Mouse (Mus musculus) left cerebral cortex, postnatal 10 days (tissue): ENCODE measurements around the gene Hsph1. TPM values are rescaled to one million over a fixed set of nuclear protein-coding genes. Genes with fewer than 3 reads are reported as not detected.

ENCODE experiments used
- DNase-seq, 2 experiments: peaks; one replicate each; pipeline ENCODE4 v3.0.0; 2021 to 2022; ENCODE audit warnings: low spot score in 2 of 2, mixed read lengths in 1 of 2; ENCODE audit errors: extremely low spot score in 1 of 2
- intact Hi-C: fragments of 180-260 bp; cut with DNase I; formaldehyde crosslinking; loops from one replicate; pipeline ENCODE4 v1.15.1; 2025
- total RNA-seq, 2 experiments: library from RNA; stranded (reverse); gene quantifications; 2 replicates each; pipeline ENCODE4 v1.2.3; 2021

Gene Hsph1
- total RNA-seq, 2 experiments from 2014 or later, result 220 to 249 TPM

GRCm38 (mm10) chr5:149607083-149607720 is 29.0 kb downstream of the Hsph1 start:
- intact Hi-C loops, result no loop called here
- DNase-seq, result no peak

GRCm38 (mm10) chr5:149603241-149603640 is 32.9 kb downstream of the Hsph1 start:
- DNase-seq, result no peak
- intact Hi-C loops, result no loop called here

GRCm38 (mm10) chr5:149601996-149602395 is 34.2 kb downstream of the Hsph1 start:
- intact Hi-C loops, result no loop called here
- DNase-seq, result peak in 1 of 2 experiments; percentile 33

- DNase-seq, result no peak
- intact Hi-C loops, result no loop called here
Observed at GRCm38 (mm10) chr5:149597351-149597750, 38.8 kb downstream of the Hsph1 start.

- intact Hi-C loops, result no loop called here
Observed at GRCm38 (mm10) chr5:149594215-149594614, 42.0 kb downstream of the Hsph1 start.

GRCm38 (mm10) chr5:149589932-149590331 is 46.2 kb downstream of the Hsph1 start:
- no peak for DNase-seq
- intact Hi-C loops, result no loop called here

More at GRCm38 (mm10) chr5:149594215-149594614, 42.0 kb downstream of the Hsph1 start:
- no peak for DNase-seq

- no peak for DNase-seq
- intact Hi-C loops, result no loop called here
Observed at GRCm38 (mm10) chr5:149588814-149589534, 47.2 kb downstream of the Hsph1 start.

GRCm38 (mm10) chr5:149587327-149587895 is 48.8 kb downstream of the Hsph1 start:
- no peak for DNase-seq
- intact Hi-C loops, result no loop called here

- DNase-seq, result peak in 1 of 2 experiments; percentile 61
- intact Hi-C loops, result no loop called here
Observed at GRCm38 (mm10) chr5:149585910-149586309, 50.3 kb downstream of the Hsph1 start.

- intact Hi-C loops, result no loop called here
- no peak for DNase-seq
Observed at GRCm38 (mm10) chr5:149585231-149585630, 50.9 kb downstream of the Hsph1 start.

GRCm38 (mm10) chr5:149584154-149584655 is 52.0 kb downstream of the Hsph1 start:
- intact Hi-C loops, result no loop called here

GRCm38 (mm10) chr5:149583507-149583906 is 52.7 kb downstream of the Hsph1 start:
- no peak for DNase-seq
- intact Hi-C loops, result no loop called here

More at GRCm38 (mm10) chr5:149584154-149584655, 52.0 kb downstream of the Hsph1 start:
- no peak for DNase-seq

GRCm38 (mm10) chr5:149582642-149583262 is 53.4 kb downstream of the Hsph1 start:
- no peak for DNase-seq
- intact Hi-C loops, result no loop called here

- intact Hi-C loops, result no loop called here
Observed at GRCm38 (mm10) chr5:149577449-149577848, 58.7 kb downstream of the Hsph1 start.

GRCm38 (mm10) chr5:149576977-149577376 is 59.2 kb downstream of the Hsph1 start:
- no peak for DNase-seq
- intact Hi-C loops, result no loop called here

More at GRCm38 (mm10) chr5:149577449-149577848, 58.7 kb downstream of the Hsph1 start:
- no peak for DNase-seq

- no peak for DNase-seq
Observed at GRCm38 (mm10) chr5:149568993-149569392, 67.2 kb downstream of the Hsph1 start.

GRCm38 (mm10) chr5:149566957-149567356 is 69.2 kb downstream of the Hsph1 start:
- intact Hi-C loops, result no loop called here
- no peak for DNase-seq

More at GRCm38 (mm10) chr5:149568993-149569392, 67.2 kb downstream of the Hsph1 start:
- intact Hi-C loops, result no loop called here

- DNase-seq, result no peak
- intact Hi-C loops, result no loop called here
Observed at GRCm38 (mm10) chr5:149566026-149566425, 70.2 kb downstream of the Hsph1 start.
